Mouse (Mus musculus) E14TG2a.4 (cell line): Measurements from ENCODE around the gene Ndn.

Source experiments
- CTCF ChIP-seq: conservative IDR thresholded peaks from 2 replicates; pipeline ENCODE4 v1.5.1; 2014; ENCODE audit warnings: low read length
- NANOG ChIP-seq: IDR thresholded peaks from 2 replicates; pipeline ENCODE4 v1.6.1; 2014; ENCODE audit warnings: borderline replicate concordance, low read length, mixed read lengths

DNA sequence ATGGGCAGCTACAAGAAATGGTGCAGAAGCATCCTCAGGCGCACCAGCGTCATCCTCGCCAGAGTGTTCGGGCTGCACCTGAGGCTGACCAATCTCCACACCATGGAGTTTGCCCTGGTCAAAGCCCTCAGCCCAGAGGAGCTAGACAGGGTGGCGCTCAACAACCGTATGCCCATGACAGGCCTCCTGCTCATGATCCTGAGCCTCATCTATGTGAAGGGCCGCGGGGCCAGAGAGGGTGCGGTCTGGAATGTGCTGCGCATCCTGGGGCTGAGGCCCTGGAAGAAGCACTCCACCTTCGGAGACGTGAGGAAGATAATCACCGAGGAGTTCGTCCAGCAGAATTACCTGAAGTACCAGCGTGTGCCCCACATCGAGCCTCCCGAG, 2.4 kb downstream of the Ndn start:
- TF ChIP-seq CTCF (no peak), NANOG (no peak)
